Comparison of ENCODE assay signal across 8 mouse cellular contexts in the genomic region with DNA sequence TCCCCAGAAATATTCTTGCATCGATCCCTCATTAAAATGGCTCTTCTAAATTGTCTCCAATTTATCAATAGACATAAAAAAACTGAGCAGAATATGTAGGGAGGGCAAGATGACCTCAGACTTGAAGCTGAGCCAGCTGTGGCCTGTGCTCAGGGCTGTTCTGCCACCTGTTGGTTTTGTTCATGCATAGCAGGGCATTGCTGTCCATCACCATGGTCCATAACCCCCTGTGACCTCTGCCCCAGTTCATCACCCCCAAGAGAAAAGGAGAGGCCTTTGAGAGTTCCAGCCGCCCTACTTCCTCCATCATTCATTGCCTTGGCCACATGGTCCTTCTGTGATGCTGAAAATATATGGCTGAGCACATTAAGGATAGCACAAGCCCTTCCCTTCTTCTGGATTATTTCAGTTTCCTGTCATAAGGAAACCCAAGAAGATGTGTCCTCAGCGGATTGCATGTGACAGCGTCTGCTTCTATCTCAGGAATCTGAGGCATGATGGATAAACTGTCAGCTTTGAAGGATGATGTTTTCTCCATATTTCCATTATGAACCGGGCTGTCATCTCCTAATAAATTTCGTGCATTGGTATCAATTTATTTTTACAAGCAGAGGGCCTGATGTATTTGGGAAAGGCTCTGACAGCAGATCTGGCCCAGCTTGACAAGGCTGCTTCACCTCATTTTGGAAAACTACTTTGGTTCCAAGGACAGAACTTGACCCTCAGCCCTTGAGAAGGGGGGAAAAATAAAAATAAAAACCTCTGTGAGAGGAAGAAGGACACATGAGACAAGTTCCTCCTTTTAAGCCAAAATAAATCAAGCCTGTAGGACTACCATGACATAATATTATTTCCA.
DNase-seq lines count a peak whose midpoint lies in the region; ATAC-seq and TF ChIP-seq lines count a peak whose summit lies in the region.

No protein-coding gene starts in this region.

- TF ChIP-seq CTCF in liver, adult 2 months (IDR thresholded peaks at IDR 0.05; ENCODE audit: low read depth, low read length) = peak; percentile 67

- no peaks in the 10 kb centered on the region for H3K36me3 ChIP-seq in liver, adult 2 months (ENCODE audit: control insufficient read depth, insufficient read depth, low read length)
- no peaks in the 10 kb centered on the region for H3K36me3 ChIP-seq in liver, embryonic 11.5 days (ENCODE audit: control insufficient read depth, insufficient read depth, low read length)
- no peaks in the 10 kb centered on the region for H3K36me3 ChIP-seq in kidney, embryonic 14.5 days (ENCODE audit: control insufficient read depth, insufficient read depth, low read length)
- no peaks in the 10 kb centered on the region for H3K36me3 ChIP-seq in neural tube, embryonic 11.5 days (ENCODE audit: control insufficient read depth, insufficient read depth, low read length)

- H3K27ac ChIP-seq in liver, adult 2 months (replicated peaks; ENCODE audit: insufficient read depth, low read depth, low read length) = no peak overlapping the region
- H3K27ac ChIP-seq in liver, embryonic 11.5 days (ENCODE audit: low read depth, low read length) = no peak overlapping the region
- peak overlapping the region; percentile 12; the same call in 1 of the 2 replicates for H3K27ac ChIP-seq in kidney, embryonic 14.5 days (ENCODE audit: low read depth, low read length)
- H3K27ac ChIP-seq in neural tube, embryonic 11.5 days (ENCODE audit: low read depth, low read length) = no peak overlapping the region

- no peak overlapping the region for H3K4me2 ChIP-seq in liver, embryonic 11.5 days
- H3K4me2 ChIP-seq in kidney, embryonic 14.5 days (replicated peaks; ENCODE audit: low read depth, low read length) = no peak overlapping the region
- H3K4me2 ChIP-seq in neural tube, embryonic 11.5 days (ENCODE audit: low read depth) = no peak overlapping the region

- H3K27me3 ChIP-seq in liver, adult 2 months (ENCODE audit: control insufficient read depth, insufficient read depth, low read length) = no peaks in the 10 kb centered on the region
- no peaks in the 10 kb centered on the region for H3K27me3 ChIP-seq in liver, embryonic 11.5 days (replicated peaks; ENCODE audit: control insufficient read depth, insufficient read depth, low read length)
- no peaks in the 10 kb centered on the region for H3K27me3 ChIP-seq in kidney, embryonic 14.5 days (ENCODE audit: control insufficient read depth, insufficient read depth, low read length)
- H3K27me3 ChIP-seq in neural tube, embryonic 11.5 days (ENCODE audit: control insufficient read depth, insufficient read depth, low read length) = no peaks in the 10 kb centered on the region

- no peak overlapping the region for H3K4me3 ChIP-seq in liver, adult 2 months (ENCODE audit: insufficient read depth, low read depth, low read length)
- H3K4me3 ChIP-seq in liver, embryonic 11.5 days (ENCODE audit: low read depth, low read length) = no peak overlapping the region
- no peak overlapping the region for H3K4me3 ChIP-seq in kidney, embryonic 14.5 days (ENCODE audit: low read length)
- H3K4me3 ChIP-seq in neural tube, embryonic 11.5 days (ENCODE audit: low read depth, low read length) = no peak overlapping the region

- TF ChIP-seq POLR2A in liver, adult 2 months (IDR thresholded peaks at IDR 0.05; ENCODE audit: extremely low read depth, insufficient read depth, low read length) = no peak

- no peaks in the 10 kb centered on the region for H3K4me1 ChIP-seq in liver, adult 2 months (ENCODE audit: control insufficient read depth, insufficient read depth, low read length)
- H3K4me1 ChIP-seq in liver, embryonic 11.5 days (replicated peaks; ENCODE audit: control insufficient read depth, insufficient read depth, low read length) = 0 out of 2 replicates have a peak, but pooled peaks cover 3% of the 10 kb centered on the region
- H3K4me1 ChIP-seq in kidney, embryonic 14.5 days (ENCODE audit: control insufficient read depth, insufficient read depth, low read length) = peaks cover 34% of the 10 kb centered on the region
- peaks cover 5% of the 10 kb centered on the region; the same call in 1 of the 2 replicates for H3K4me1 ChIP-seq in neural tube, embryonic 11.5 days (ENCODE audit: control insufficient read depth, insufficient read depth, low read length)

- H3K9me3 ChIP-seq in liver, embryonic 11.5 days (ENCODE audit: control insufficient read depth, low read length) = no peaks in the 10 kb centered on the region
- no peaks in the 10 kb centered on the region for H3K9me3 ChIP-seq in kidney, embryonic 14.5 days (ENCODE audit: control insufficient read depth, low read length)
- no peaks in the 10 kb centered on the region for H3K9me3 ChIP-seq in neural tube, embryonic 11.5 days (ENCODE audit: control insufficient read depth, low read length)

- no peak overlapping the region for H3K9ac ChIP-seq in liver, adult 2 months (ENCODE audit: low read depth, low read length)
- H3K9ac ChIP-seq in liver, embryonic 11.5 days (ENCODE audit: low read depth, low read length) = no peak overlapping the region
- H3K9ac ChIP-seq in kidney, embryonic 14.5 days (ENCODE audit: low read depth, low read length) = no peak overlapping the region
- H3K9ac ChIP-seq in neural tube, embryonic 11.5 days (ENCODE audit: low read length) = no peak overlapping the region

- no peaks in the 10 kb centered on the region for H3K79me2 ChIP-seq in liver, adult 2 months (ENCODE audit: control insufficient read depth, insufficient read depth, low read length)

- DNase-seq in liver, adult 2 months (ENCODE audit: extremely low read depth, low read depth, low spot score) = no peak
- no peak for DNase-seq in liver, embryonic 11.5 days (ENCODE audit: low spot score)
- peak; percentile 27 for DNase-seq in brain, adult 2 months (ENCODE audit: low read depth, low spot score)
- peak; percentile 47 for DNase-seq in neural tube, embryonic 11.5 days (ENCODE audit: low spot score)
- no peak for DNase-seq in frontal cortex, postnatal 36 days (ENCODE audit: low spot score in 2 of 2)
- no peak for DNase-seq in left cerebral cortex, adult 11 months (ENCODE audit: low spot score)
- DNase-seq in thymus, postnatal 10 days (ENCODE audit: low spot score in 2 of 2) = no peak

- no peak for ATAC-seq in liver, embryonic 11.5 days (replicated peaks; ENCODE audit: low FRiP score)
- no peak for ATAC-seq in kidney, embryonic 14.5 days (ENCODE audit: low FRiP score, low TSS enrichment)
- ATAC-seq in neural tube, embryonic 11.5 days (ENCODE audit: insufficient read depth, low FRiP score, low TSS enrichment) = no peak

- 80% methylated on average over 6 of the region's 6 CpGs for WGBS in liver, adult 2 months
- 70% methylated on average over 6 of the region's 6 CpGs for WGBS in liver, embryonic 11.5 days
- 49% methylated on average over 6 of the region's 6 CpGs for WGBS in kidney, embryonic 14.5 days
- WGBS in neural tube, embryonic 11.5 days = 57% methylated on average over 6 of the region's 6 CpGs

Comparison
In these comparisons a context has a peak if more than half of its experiments do, and no peak if none do; other contexts are left out.
1. DNase-seq: peak in brain, adult 2 months (single experiment) and neural tube, embryonic 11.5 days (single experiment); none in liver, adult 2 months (single experiment), liver, embryonic 11.5 days (single experiment), frontal cortex, postnatal 36 days (0 of 2), left cerebral cortex, adult 11 months (single experiment) and thymus, postnatal 10 days (0 of 2).